Comparison of ENCODE assay signal across 8 mouse cellular contexts in the genomic region with DNA sequence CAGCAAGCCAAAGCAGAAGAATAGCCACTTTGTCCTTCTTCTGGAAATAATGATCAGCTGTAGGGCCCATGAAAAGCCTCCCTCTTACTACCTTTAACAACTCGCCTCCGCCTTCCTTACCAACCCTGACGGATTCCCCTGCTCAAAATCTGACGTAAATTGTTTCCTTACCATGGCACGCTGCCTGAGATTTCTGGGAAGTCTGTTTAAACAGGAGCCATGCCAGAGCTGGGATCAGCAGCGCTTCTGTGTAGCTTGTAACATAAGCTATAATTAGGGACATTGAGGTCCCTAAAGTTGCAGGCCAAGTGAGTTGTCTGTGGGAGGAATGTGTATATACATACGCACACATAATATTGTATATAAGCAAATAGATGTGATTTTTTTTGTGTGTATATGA.
DNase-seq lines count a peak whose midpoint lies in the region; TF ChIP-seq lines count a peak whose summit lies in the region.

No protein-coding gene starts in this region.

- DNase-seq in adrenal gland, postnatal 10 days = peak; percentile 47
- no peak for DNase-seq in adrenal gland, postnatal 4 days (ENCODE audit: low spot score in 2 of 2)
- DNase-seq in lung, adult 18-20 months = peak; percentile 9 to 21
- no peak for DNase-seq in lung, adult 2 months
- DNase-seq in layer of hippocampus, postnatal 14 days (ENCODE audit: low spot score in 2 of 2) = peak; percentile 35 to 52
- peak; percentile 5 to 42 for DNase-seq in urinary bladder, postnatal 36 days (ENCODE audit: low spot score in 2 of 2)
- DNase-seq in spleen, adult 12 weeks (ENCODE audit: low spot score) = no peak
- no peak for DNase-seq in thymus, adult 18-20 months

- 49% methylated on average over 7 of the region's 7 CpGs for WGBS in lung, adult 2 months

- H3K4me3 ChIP-seq in lung, adult 2 months (replicated peaks; ENCODE audit: extremely low read depth, low read depth, low read length) = no peak overlapping the region

- H3K4me1 ChIP-seq in lung, adult 2 months (ENCODE audit: control insufficient read depth, insufficient read depth, low read length) = no peaks in the 10 kb centered on the region

- TF ChIP-seq CTCF in lung, adult 2 months (IDR thresholded peaks at IDR 0.05; ENCODE audit: insufficient read depth, low read length) = no peak

- no peak for TF ChIP-seq POLR2A in lung, adult 2 months (IDR thresholded peaks at IDR 0.05; ENCODE audit: borderline replicate concordance, extremely low read depth, low read depth, low read length)

Comparison
In these comparisons a context has a peak if more than half of its experiments do, and no peak if none do; other contexts are left out.
1. DNase-seq: peak in adrenal gland, postnatal 10 days (single experiment), lung, adult 18-20 months (2 of 2), layer of hippocampus, postnatal 14 days (2 of 2) and urinary bladder, postnatal 36 days (2 of 2); none in adrenal gland, postnatal 4 days (0 of 2), lung, adult 2 months (single experiment), spleen, adult 12 weeks (single experiment) and thymus, adult 18-20 months (0 of 2).